Mouse (Mus musculus): ENCODE measurements around the gene Cpm. TPM values are rescaled to one million over a fixed set of nuclear protein-coding genes. Genes with fewer than 3 reads are reported as not detected.

The Cpm gene
- total RNA-seq, 2 experiments from 2014 or later, result 2.2 to 2.9 TPM

- Histone ChIP-seq H3K4me3 (no peak overlapping the region), H3K27ac (no peak overlapping the region)
- intact Hi-C loops (cut with DNase I), result no loop called here
- DNase-seq, result no peak
- TF ChIP-seq CTCF (IDR thresholded peaks at IDR 0.05), result no peak
Observed at GRCm38 (mm10) chr10:117624655-117625497, 4.4 kb upstream of the Cpm start.

- Histone ChIP-seq H3K27ac (no peak overlapping the region), H3K4me3 (no peak overlapping the region)
- TF ChIP-seq CTCF (IDR thresholded peaks at IDR 0.05), result no peak
- intact Hi-C loops (cut with DNase I), result no loop called here
- DNase-seq, result no peak
Observed at GRCm38 (mm10) chr10:117625500-117626296, 3.6 kb upstream of the Cpm start.

- intact Hi-C loops (cut with DNase I), result no loop called here
- H3K4me3 ChIP-seq, result no peak overlapping the region
- DNase-seq, result no peak
- no peak for TF ChIP-seq CTCF (IDR thresholded peaks at IDR 0.05)
- no peak overlapping the region for H3K27ac ChIP-seq
Observed at GRCm38 (mm10) chr10:117626297-117626613, 3.0 kb upstream of the Cpm start.

- TF ChIP-seq CTCF (IDR thresholded peaks at IDR 0.05), result no peak
Observed at GRCm38 (mm10) chr10:117626840-117627615, 2.3 kb upstream of the Cpm start.

GRCm38 (mm10) chr10:117627616-117627930, 1.7 kb upstream of the Cpm start:
- H3K27ac ChIP-seq, result no peak overlapping the region
- no peak for TF ChIP-seq CTCF (IDR thresholded peaks at IDR 0.05)
- no peak overlapping the region for H3K4me3 ChIP-seq
- no peak for DNase-seq
- intact Hi-C loops (cut with DNase I), result no loop called here

More at GRCm38 (mm10) chr10:117626840-117627615, 2.3 kb upstream of the Cpm start:
- DNase-seq, result no peak
- H3K27ac ChIP-seq, result no peak overlapping the region
- intact Hi-C loops (cut with DNase I), result no loop called here
- H3K4me3 ChIP-seq, result no peak overlapping the region

GRCm38 (mm10) chr10:117627949-117628348, 1.4 kb upstream of the Cpm start:
- no peak for TF ChIP-seq CTCF (IDR thresholded peaks at IDR 0.05)
- no peak overlapping the region for H3K27ac ChIP-seq
- no peak overlapping the region for H3K4me3 ChIP-seq
- intact Hi-C loops (cut with DNase I), result no loop called here
- no peak for DNase-seq

GRCm38 (mm10) chr10:117628363-117629168, 734 bp upstream of the Cpm start:
- Histone ChIP-seq H3K27ac (no peak overlapping the region), H3K4me3 (peak overlapping the region; percentile 73)
- no peak for DNase-seq
- intact Hi-C loops (cut with DNase I), result loop anchor here (1.0 kb wide), 1 partner anchor 31 kb away; no protein-coding TSS in a partner anchor
- no peak for TF ChIP-seq CTCF (IDR thresholded peaks at IDR 0.05)

- TF ChIP-seq CTCF (IDR thresholded peaks at IDR 0.05), result no peak
- peak overlapping the region; percentile 73 for H3K4me3 ChIP-seq
- no peak overlapping the region for H3K27ac ChIP-seq
- no peak for DNase-seq
- intact Hi-C loops (cut with DNase I), result no loop called here
Observed at GRCm38 (mm10) chr10:117630176-117630575, 876 bp downstream of the Cpm start.

- DNase-seq, result no peak
- no peak for TF ChIP-seq CTCF (IDR thresholded peaks at IDR 0.05)
- H3K4me3 ChIP-seq, result peak overlapping the region; percentile 73
- H3K27ac ChIP-seq, result no peak overlapping the region
- intact Hi-C loops (cut with DNase I), result no loop called here
Observed at GRCm38 (mm10) chr10:117630810-117631209, 1.5 kb downstream of the Cpm start.

- intact Hi-C loops (cut with DNase I), result no loop called here
- no peak overlapping the region for H3K4me3 ChIP-seq
- no peak for DNase-seq
- no peak for TF ChIP-seq CTCF (IDR thresholded peaks at IDR 0.05)
- H3K27ac ChIP-seq, result no peak overlapping the region
Observed at GRCm38 (mm10) chr10:117631562-117632259, 2.4 kb downstream of the Cpm start.

GRCm38 (mm10) chr10:117632394-117632793, 3.1 kb downstream of the Cpm start:
- no peak overlapping the region for H3K4me3 ChIP-seq
- no peak overlapping the region for H3K27ac ChIP-seq
- DNase-seq, result no peak
- intact Hi-C loops (cut with DNase I), result no loop called here
- TF ChIP-seq CTCF (IDR thresholded peaks at IDR 0.05), result no peak

All from gastrocnemius, adult 2 months (tissue).